Mouse (Mus musculus) cerebellum, adult 11 months (tissue): Measurements from ENCODE around the gene Jarid2.

Experiments used
- DNase-seq: peaks from one replicate; pipeline ENCODE4 v3.0.0; 2022

The Jarid2 gene

DNA sequence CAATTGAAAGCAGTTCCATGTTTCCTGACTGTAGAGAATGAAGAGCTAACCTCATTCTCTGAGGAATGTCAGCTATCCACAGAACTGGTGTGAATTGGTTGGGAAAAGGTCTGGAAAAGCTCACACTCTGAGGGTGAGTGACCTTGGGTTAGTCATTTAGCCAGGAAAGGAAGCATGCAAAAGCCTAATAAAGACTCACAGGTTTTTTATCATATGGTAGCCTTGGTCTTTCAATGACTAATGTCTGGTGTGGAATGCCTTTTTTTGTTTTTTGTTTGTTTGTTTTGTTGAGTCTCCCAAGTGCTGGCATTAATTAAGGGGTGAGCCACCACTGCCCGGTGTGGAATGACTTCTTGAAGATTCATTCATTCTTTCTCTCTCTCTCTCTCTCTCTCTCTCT lies 55.3 kb downstream of the Jarid2 start:
- no peak for DNase-seq

DNA sequence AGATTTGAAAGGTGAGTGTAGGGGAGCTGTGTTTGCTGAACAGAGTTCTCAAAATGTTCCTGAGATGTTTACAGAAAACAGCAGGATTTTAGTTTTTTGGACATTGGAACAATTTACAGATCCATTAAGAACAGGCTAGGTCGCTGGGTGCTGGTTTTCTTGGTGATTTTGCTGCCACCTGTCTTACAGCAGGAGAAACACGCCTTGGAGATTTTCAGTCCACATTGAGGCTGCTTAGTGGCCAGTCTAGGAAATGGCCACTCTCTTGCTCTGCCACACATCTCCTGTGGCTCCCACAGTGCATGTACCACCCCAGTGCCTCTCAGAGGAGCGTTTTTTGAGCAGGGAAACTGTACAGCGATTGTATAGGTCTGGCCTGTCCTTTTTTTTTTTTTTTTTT lies 57.0 kb downstream of the Jarid2 start:
- DNase-seq: peak; percentile 40

DNA sequence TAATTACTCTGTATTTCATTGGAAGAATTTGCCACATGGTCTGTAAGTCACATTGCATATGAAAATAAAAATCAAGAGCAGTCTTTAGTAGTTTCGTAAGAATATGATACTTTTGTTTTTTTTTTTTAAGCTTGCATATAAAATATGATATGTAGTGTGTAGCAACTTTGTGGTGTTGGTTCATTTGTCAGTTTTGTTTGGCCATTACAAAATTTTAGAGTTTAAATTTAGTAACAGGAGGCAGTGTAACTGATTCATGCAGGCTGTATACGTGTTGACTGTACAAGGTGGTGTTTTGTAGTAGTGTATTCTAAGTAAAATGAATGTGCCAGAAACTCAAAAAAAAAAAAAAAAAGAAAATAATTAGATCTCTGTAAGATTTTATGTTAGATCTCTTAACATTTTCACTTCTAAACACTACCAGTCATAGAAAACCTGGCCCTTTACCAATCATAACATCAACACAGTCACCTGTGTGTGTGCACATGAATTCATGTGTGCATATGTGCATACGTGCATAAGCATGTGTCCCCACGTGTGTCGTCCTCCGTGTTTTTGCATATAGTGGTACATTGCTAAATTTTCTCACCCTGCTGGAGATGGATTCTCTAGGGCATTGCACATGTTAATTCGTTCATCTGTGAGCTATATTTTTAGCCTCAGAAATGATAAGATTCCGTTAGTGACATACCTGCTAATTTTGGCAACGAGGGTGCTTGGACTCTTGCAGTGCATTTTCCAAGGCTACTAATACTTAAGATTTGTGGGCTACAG lies 59.3 kb downstream of the Jarid2 start:
- DNase-seq: no peak

DNA sequence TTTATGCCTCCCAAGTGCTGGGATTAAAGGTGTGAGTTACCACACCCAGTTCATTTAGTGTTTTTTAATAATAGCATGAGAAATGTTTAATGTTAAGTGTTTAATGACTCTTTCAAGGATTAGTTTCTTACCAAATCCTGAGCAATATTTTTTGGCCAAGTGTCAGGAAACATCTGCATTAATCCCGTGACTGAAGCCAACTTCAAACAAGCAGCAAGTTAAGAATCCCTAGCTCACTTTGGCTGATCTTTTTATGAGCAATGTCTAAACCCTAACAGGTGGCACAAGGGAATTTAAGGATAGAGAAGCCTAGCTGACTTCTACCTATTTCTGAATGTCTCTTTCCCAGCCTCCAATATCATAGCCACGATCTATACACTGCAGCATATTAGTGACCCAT lies 60.7 kb downstream of the Jarid2 start:
- no peak for DNase-seq

DNA sequence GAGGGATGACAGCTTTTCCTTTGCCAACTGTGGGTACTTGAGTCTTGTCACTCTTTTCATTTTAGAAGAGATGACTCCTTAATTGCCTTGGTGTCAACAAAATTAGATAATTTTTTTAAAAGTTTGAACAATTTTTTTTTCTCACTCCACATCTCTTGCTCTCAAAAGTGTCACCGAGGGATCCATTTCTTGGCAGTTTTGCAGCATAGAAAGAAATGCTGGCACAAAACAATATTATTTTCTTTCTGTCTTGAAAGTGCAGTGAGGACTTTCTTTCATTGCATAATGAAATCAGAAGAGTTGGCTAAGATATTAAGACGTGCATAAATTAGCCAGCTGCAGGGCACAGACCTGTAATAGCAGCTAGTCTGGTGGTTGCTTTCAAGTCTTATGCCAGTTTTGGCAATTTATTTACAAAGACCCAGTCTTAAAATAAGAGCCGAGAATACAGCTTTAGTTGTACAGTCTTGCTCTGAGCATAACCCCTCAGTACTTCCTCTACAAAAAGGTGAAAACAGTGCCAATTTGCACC lies 63.2 kb downstream of the Jarid2 start:
- no peak for DNase-seq

DNA sequence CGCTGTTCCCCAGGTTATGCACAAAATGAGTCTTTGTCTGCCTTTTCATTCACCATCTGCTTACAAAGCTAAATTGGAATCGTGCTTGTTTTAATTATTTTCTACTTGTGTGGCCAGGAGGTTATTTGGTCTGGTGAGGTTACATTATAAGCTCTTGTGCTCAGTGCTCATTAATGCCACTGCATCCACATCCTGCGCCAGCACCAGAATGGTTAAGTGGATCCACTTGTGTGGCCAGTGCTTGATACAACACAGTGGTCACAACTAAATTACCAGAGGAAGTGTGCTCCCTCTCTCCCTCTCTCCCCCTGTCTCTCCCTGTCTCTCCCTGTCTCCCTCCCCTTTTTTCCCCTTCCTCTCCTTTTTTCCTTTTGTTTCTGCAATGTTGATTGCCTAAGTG lies 66.6 kb downstream of the Jarid2 start:
- DNase-seq: no peak

DNA sequence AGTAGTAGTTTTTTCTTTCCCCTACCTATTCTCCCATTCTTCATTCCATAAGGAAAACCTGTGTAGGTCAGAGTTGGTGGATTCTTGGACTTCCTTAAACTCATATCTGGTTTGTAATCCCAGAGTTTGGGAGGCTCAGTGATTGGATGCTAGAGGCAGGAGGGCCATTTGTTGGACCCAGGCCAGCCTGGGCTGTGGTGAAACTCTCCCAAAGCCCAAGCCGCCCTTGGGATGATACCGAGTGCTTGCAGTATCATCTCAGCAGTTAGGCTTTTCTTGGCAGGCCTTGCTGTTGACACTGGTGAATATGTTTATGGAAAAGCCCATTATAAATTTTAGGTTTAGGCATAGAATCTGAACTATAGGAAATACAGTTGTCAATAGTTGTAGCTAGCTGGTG lies 67.5 kb downstream of the Jarid2 start:
- no peak for DNase-seq

DNA sequence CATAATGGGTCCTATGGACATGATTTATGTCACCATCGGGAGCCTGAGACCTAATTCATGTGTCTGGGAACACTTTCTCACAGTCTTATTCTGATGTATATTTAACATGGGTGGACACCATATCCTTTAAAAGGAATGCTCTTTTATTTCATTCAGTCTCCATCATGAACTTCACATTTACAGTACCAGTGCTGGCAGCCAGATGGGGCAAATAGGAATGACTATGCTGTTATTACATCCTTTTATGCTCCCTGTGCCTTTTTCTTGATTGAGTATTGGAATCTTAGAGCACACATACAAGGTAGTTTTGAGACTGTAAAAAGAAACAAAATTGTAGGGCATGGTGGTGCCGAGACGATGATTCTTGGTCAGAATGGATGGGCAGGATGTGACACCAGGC lies 69.0 kb downstream of the Jarid2 start:
- no peak for DNase-seq

DNA sequence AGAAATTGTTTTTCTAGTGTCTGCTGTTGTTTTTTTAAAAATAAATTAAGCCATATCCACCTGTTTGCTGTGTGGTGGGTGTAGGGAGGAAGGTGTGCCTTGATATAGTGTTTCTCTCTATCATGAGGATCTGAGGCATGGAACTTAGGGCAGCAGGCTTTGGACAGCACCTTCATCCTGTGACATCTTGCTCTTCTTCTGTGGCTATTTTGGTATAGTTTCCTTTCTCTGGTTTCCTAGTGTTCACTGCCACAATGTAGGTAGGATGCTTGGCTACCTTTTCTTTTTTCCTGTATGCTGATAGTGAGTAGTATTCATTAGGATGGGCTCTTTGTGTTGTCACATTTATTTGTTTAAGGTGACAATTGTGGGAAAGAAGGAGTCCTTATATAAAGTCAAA lies 69.9 kb downstream of the Jarid2 start:
- no peak for DNase-seq

DNA sequence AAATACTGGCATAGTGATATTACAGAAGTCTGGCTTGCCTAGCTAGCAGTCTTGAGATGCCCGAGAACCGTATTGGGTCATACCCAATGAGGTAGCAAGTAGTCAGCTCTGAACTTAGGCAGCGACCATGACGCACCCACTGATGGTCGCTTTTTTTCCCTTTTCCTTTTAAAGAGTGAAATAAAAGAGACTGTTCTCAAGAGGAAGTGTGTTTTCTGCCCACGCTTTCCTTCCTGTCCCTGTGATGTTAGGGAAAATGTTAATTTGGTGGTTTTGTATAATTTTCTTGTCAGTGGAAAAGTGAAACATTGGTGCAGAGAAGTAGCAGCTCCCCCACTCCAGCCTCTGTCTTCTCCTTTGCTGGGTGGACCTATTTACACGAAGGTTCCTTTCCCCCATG lies 70.8 kb downstream of the Jarid2 start:
- no peak for DNase-seq

DNA sequence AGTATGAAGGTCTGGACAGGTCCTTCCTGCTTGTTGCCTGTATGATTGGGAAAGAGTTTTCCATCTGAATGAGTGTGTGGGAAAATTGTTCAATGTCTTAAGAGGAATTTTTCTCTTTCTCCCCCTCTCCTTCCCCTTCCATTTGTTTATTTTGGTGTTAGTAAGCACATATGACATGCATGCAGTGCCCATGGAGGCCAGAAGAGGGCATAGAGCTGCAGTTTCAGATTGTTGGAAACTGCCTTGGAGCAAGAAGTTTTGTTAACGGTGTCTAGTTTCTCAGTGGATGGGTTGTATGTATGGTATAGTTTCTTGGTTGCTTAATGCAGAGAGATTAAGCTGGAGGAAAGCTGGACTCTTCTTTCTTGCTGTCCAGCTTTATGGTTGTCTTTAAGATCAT lies 75.6 kb downstream of the Jarid2 start:
- DNase-seq: no peak

DNA sequence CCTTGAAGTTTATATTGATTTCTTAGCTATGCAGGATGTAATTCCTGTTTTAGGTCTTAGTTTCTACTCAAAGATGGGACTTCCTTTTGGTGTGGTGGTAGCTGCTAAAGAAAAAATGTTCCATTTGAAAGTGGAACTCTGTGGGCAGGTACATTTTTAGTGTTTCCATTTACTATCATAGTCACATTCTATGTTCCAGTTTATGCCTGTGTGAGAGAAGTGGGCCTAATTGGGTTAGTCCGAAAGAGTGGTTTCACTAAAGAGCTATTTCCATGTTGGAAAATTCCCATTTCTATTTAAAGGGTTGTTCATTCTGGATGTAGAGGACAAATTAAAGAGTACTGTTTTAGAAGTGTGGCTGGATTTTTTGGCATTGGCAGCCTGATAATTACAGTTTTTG lies 79.0 kb downstream of the Jarid2 start:
- DNase-seq: no peak

DNA sequence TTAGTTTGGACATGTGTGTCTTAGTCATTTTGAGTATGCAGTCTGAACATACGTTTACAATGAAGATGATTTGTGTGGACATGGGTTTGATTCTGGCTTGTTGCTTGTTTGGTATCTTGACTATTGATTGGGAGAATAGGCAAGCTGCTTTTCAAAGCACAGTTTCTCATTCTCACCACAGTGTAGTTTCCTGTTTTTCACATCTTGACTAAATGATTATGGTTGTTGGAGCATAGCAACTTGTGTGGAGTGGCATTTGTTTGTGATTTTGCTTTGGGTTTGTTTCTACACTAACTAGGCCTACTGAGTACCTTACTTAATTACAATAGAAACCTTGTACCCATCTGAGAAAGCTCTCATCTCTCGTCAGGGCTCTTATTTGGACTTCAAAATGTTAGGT lies 81.7 kb downstream of the Jarid2 start:
- no peak for DNase-seq

DNA sequence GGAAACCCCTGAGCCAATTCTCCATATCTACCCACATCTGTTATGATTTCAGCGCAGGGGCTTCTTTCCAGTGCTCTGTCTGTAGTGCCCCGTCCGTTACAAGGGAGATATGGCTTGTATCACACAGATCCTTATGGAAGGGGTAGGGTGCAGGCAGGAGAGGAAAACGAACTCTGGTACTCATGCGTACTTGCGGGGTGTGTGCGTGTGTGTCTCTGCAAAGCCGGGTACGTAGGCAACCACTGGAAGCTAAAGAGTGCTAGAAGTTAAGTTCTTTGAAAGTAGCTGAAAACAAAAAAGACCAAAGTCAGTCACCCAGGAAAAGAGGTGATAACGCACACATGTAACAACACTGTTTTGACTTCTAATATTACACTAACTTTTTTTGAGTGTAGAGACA lies 82.3 kb downstream of the Jarid2 start:
- no peak for DNase-seq

DNA sequence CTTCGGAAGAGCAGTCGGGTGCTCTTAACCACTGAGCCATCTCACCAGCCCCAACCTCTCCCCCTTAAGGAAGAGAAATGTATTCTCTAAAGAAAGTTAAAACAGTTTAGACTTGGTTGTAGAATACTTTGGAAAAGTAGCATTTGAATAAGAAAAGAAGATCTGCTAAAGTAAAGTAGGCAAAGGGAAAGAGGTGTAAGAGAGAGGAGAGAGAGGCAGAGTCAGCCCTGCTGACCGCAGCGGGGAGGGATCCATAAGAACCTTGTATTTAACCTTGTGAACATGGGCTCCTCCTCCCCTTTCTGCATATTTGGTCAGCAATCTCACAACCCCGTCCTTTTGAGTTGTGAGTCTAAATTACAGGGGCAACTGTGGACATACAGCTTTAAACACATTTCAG lies 83.1 kb downstream of the Jarid2 start:
- no peak for DNase-seq

DNA sequence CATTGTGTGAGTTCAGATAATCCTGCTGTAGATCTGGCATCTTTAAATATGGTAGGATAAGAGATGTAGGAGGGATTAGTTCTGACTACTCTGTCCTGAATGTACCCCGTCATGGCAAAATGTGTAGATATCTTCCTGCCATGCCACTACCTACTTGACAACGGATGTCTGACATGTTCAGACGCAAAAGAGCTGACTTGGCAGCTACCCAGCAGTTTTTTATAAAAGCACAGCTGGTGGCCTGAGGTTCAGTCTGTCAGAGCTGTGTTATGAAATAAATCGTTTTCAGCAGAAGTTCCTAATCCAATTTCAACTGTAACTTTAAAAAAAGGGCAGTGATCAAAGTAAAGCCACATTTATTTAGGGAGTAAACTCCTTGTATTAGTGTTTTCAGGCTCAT lies 90.1 kb downstream of the Jarid2 start:
- no peak for DNase-seq

DNA sequence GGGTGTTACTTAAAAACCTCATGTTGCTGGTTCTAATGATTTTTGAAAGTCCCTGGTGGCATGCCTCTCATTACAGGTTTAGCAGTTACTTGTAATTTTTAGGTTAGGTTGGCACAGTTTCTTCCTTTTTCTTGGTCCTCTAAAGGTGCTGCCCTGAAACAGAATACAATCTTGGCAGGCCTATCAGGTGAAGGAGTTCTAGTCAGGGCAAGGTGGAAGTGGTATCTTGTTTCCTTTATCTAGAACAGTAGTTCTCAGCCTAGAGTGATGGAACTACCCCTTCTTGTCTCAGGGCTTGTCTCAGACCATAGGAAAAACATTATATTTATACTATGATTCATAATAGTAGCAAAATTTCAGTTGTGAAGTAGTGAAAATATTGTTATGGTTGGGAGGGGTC lies 93.3 kb downstream of the Jarid2 start:
- DNase-seq: no peak

DNA sequence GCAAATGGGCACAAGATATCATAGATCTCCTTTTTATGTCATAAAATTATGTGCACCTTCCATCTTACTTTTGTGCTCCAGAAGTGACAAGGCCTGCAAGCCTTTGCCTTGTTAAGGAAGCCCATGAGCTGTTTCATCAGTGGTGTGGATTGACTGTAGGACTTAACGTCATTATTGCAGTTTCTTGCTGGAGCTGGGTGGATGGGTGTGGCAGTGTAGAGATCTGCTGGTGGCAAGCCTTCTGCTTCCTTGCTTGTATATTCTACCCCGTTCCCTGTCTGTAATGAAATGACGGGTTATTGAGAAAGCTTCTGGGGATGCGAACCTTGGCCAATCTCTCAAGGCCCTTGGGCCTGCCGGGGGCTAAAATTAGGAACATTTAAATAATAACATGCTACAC lies 99.6 kb downstream of the Jarid2 start:
- no peak for DNase-seq

DNA sequence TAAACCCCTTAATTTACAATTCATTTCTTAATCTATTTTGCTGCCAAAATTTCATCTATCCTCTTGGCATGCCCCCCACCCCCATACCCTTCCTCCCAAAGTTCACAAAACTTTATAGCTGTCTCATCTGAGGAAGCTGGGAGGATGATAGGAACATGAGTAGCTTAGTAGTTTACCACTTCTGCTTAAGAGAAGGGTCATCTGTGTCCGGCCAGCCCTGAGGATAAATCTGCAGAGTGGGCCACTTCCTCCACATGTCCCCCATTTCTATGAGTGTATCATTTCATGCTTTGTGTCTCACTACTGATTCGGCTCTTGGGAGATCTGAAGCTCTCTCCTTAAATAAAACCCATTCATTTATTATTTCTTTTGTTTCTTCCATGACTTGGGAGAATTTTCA lies 102.8 kb downstream of the Jarid2 start:
- DNase-seq: no peak

DNA sequence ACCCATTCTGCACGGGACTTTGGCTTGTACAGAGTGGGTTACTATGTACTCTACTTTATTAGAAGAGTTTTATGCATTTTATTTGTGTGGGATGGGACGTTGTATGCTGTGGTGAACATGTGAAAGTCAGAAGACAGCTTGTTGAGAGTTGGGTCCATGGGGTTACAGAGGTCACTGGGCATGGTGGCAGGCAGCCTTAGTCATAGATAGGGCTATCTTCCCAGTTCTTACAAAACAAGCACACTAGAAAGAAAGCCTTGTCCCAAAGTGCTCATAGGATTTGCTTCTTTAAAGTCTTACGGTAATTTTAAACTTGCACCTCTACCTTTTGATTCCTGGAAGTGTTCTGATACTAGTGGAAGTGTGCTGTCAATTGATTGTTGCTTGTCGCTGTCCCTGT lies 103.6 kb downstream of the Jarid2 start:
- no peak for DNase-seq

DNA sequence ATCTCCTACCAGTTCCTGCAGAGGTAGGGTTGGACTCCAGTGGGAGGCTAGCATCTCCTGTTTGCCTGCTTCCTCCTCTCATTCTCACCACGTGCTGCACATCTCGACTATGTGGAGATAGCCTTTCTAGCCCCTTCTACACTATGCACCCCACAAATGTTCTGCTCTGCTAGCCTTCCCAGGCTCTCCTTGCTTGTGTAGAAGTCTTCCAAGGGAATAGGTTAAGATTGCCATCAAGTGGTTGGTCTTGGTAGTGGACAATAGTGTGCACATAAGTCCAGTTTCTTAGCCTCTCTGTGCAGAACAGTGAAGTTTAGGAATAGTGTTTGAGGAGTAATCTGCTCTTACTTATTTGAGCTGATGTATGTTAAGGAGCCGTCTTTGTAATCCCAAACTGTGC lies 104.1 kb downstream of the Jarid2 start:
- peak; percentile 42 for DNase-seq

DNA sequence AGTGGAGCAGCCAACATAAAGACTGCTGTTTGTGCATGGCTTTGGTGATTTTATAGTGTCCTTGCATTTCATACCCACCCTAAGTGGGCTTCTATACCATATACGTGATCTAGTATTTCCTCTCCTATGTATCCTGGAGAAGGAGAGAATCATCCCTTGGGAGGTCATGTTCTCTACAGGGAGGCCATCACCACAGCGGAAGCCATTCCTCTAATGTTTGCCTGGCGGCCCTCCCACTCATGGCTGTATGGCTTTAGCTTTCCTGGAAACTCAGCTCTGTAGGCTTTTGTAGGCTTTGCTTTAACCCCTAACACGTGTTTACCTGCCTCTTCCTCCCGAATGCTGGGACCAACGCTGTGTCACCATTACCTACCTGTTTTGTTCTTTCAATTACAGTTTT lies 108.2 kb downstream of the Jarid2 start:
- no peak for DNase-seq

DNA sequence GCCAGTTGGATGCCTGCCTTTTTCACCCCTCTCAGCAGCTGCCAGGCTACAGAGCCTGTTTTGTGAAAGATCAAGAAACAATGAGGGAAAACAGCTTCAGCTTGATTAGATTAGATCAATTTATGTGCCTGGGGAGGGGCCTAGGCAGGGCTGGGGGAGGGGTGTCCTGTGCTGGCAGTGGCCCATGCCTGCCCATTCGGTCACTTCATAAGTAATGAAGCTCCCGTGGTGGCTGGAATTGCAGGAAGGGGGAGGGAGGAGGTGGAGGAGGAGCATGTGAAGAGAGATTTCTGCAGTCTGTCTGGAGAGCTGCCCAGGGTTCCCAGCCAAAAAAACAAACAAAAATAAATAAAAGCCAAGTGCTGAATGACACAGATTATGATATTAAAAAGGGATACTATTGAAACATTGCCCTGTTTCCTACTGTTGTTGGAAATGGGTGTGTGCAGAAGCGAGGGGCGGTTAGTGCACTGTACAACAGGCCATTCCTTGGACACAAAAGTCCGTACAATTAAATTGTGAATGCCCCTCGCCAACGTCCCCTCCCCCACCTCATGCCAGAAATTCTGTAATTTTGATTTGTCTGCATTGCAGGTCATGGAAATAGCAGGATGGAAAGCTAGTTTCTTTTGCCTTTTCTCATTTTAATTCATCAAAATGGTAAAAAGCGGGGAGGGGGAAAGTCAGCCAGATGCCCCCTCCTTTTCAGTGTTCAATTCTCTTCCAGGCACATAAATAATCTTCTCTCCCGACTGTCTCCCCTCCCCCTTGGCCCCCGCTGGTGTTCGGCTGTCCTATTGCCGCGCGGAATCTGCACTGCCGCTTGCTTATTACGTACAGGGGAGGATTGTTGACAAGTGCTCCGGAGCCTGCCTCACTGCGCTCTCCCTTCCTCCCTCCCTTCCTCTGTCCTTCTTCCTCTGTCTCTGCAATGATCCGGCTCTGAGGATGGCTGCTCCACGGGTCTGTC lies 110.9 kb downstream of the Jarid2 start:
- peak; percentile 79 for DNase-seq

DNA sequence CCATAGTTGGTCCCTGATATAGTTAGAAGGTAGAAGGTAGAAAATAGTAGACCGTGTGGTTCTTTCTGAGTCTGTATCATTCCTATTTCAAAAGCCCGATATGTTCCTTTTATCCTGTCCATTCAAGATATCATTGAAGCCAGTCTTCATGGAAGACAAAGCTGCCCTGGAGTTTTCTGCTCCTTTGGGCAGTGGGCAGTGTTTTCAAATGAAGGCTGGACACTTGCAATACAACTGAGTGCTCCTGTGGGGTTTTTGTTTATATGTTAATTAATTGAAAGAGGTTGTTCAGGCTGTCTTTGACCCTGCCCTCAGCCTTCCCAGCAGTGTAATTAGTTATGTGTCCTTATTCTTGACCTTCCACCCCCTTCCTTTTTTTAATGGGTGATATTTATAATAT lies 122.2 kb downstream of the Jarid2 start:
- DNase-seq: no peak
